Mouse (Mus musculus) erythroblast, embryonic 14.5 days (primary cell): Measurements from ENCODE around the gene Pigq.

Experiments
- GATA1 ChIP-seq: IDR thresholded peaks from 2 replicates; pipeline ENCODE4 v1.6.1; 2012; ENCODE audit warnings: low read length, inconsistent platforms, mixed read lengths
- TAL1 ChIP-seq: IDR thresholded peaks from 3 replicates; pipeline ENCODE4 v1.6.1; 2012; ENCODE audit warnings: low read length, inconsistent platforms, mixed read lengths

- no peak for TF ChIP-seq TAL1
- TF ChIP-seq GATA1: no peak
Measured at GRCm38 (mm10) chr17:25968176-25968575, 23.4 kb upstream of the Pigq start.
